Mouse (Mus musculus) c-Kit-positive CD71-positive TER-119-positive erythroid progenitor cells, embryonic 14.5 days (primary cell): ENCODE results near the gene Ammecr1.

Source experiments
- DNase-seq: peaks from one replicate; pipeline ENCODE4 v3.0.0-alpha.2; 2013; ENCODE audit warnings: low spot score

Gene Ammecr1

GRCm38 (mm10) chrX:142914208-142914607, 52.3 kb downstream of the Ammecr1 start:
- DNase-seq = no peak

- DNase-seq = no peak
Observed at GRCm38 (mm10) chrX:142903854-142904253, 62.7 kb downstream of the Ammecr1 start.

- no peak for DNase-seq
Observed at GRCm38 (mm10) chrX:142902599-142902998, 63.9 kb downstream of the Ammecr1 start.

- no peak for DNase-seq
Observed at GRCm38 (mm10) chrX:142901915-142902314, 64.6 kb downstream of the Ammecr1 start.

GRCm38 (mm10) chrX:142898295-142898887, 68.1 kb downstream of the Ammecr1 start:
- DNase-seq = no peak

GRCm38 (mm10) chrX:142897477-142898000, 69.0 kb downstream of the Ammecr1 start:
- DNase-seq = no peak

GRCm38 (mm10) chrX:142895316-142895715, 71.2 kb downstream of the Ammecr1 start:
- DNase-seq = no peak

GRCm38 (mm10) chrX:142885962-142886361, 80.6 kb downstream of the Ammecr1 start:
- DNase-seq = no peak

- DNase-seq = no peak
Observed at GRCm38 (mm10) chrX:142883593-142883992, 82.9 kb downstream of the Ammecr1 start.

GRCm38 (mm10) chrX:142882255-142882654, 84.3 kb downstream of the Ammecr1 start:
- DNase-seq = no peak

- no peak for DNase-seq
Observed at GRCm38 (mm10) chrX:142869844-142870243, 96.7 kb downstream of the Ammecr1 start.

- DNase-seq = no peak
Observed at GRCm38 (mm10) chrX:142848032-142848431, 118.5 kb downstream of the Ammecr1 start.

- DNase-seq = no peak
Observed at GRCm38 (mm10) chrX:142846266-142846665, 120.3 kb downstream of the Ammecr1 start.

- DNase-seq = no peak
Observed at GRCm38 (mm10) chrX:142841916-142842315, 124.6 kb downstream of the Ammecr1 start.

- DNase-seq = no peak
Observed at GRCm38 (mm10) chrX:142839411-142839810, 127.1 kb downstream of the Ammecr1 start.

GRCm38 (mm10) chrX:142838841-142839240, 127.7 kb downstream of the Ammecr1 start:
- no peak for DNase-seq

- no peak for DNase-seq
Observed at GRCm38 (mm10) chrX:142837316-142837715, 129.2 kb downstream of the Ammecr1 start.

- DNase-seq = no peak
Observed at GRCm38 (mm10) chrX:142836399-142836798, 130.1 kb downstream of the Ammecr1 start.

- no peak for DNase-seq
Observed at GRCm38 (mm10) chrX:142834807-142835206, 131.7 kb downstream of the Ammecr1 start.

GRCm38 (mm10) chrX:142833164-142833796, 133.2 kb downstream of the Ammecr1 start:
- DNase-seq = no peak

- no peak for DNase-seq
Observed at GRCm38 (mm10) chrX:142832221-142832620, 134.3 kb downstream of the Ammecr1 start.

- no peak for DNase-seq
Observed at GRCm38 (mm10) chrX:142830572-142830971, 136.0 kb downstream of the Ammecr1 start.

- DNase-seq = no peak
Observed at GRCm38 (mm10) chrX:142829866-142830470, 136.6 kb downstream of the Ammecr1 start.
